Mouse (Mus musculus) CH12.LX (cell line): ENCODE data around the gene Papola. TPM values are rescaled to one million over a fixed set of nuclear protein-coding genes. Genes with fewer than 3 reads are reported as not detected.

ENCODE experiments used
- DNase-seq: peaks from one replicate; pipeline ENCODE4 v3.0.0-alpha.2; 2013; ENCODE audit errors: extremely low read depth
- H3K27ac ChIP-seq: 2 replicates; pipeline ENCODE4 v1.5.1; 2012; ENCODE audit warnings: low read depth, mild to moderate bottlenecking, control low read depth, moderate library complexity; ENCODE audit not compliant: insufficient read depth
- H3K27me3 ChIP-seq: replicated peaks from 2 replicates; pipeline ENCODE3; 2012; ENCODE audit warnings: inconsistent platforms
- H3K36me3 ChIP-seq, 2 experiments: replicated peaks in 1 of 2; 2 replicates each; pipeline versions ENCODE3 to v1.6.1; 2012; ENCODE audit warnings: inconsistent platforms in 1 of 2, low read length in 1 of 2, mild to moderate bottlenecking in 1 of 2, mixed read lengths in 1 of 2, moderate library complexity in 1 of 2; ENCODE audit not compliant: control insufficient read depth in 1 of 2, insufficient read depth in 1 of 2
- H3K4me1 ChIP-seq, 2 experiments: 2 replicates each; pipeline ENCODE4 v1.6.1; 2012; ENCODE audit warnings: inconsistent platforms in 1 of 2, moderate library complexity in 1 of 2; ENCODE audit not compliant: insufficient read depth in 2 of 2, control insufficient read depth in 1 of 2
- H3K4me2 ChIP-seq: 2 replicates; pipeline ENCODE4 v1.6.1; 2012; ENCODE audit warnings: low read depth, mild to moderate bottlenecking, control low read depth; ENCODE audit not compliant: poor library complexity, insufficient read depth, severe bottlenecking
- H3K4me3 ChIP-seq, 3 experiments: fragments of 150-350 bp in 1 of 3; sonication (generic) in 1 of 3; replicated peaks in 1 of 3; 2 replicates each; pipeline versions ENCODE3 to v1.5.1; 2011 to 2012; ENCODE audit warnings: low read depth in 2 of 3, low read length in 2 of 3, mild to moderate bottlenecking in 2 of 3, moderate library complexity in 2 of 3, control low read depth in 1 of 3, improper control_type of control experiment in 1 of 3, inconsistent platforms in 1 of 3, mixed read lengths in 1 of 3; ENCODE audit not compliant: poor library complexity in 1 of 3
- H3K79me2 ChIP-seq: replicated peaks from 2 replicates; pipeline ENCODE4 v1.6.1; 2012; ENCODE audit warnings: mild to moderate bottlenecking, moderate library complexity; ENCODE audit not compliant: control insufficient read depth, poor library complexity, insufficient read depth, severe bottlenecking; ENCODE audit errors: extremely low read depth
- H3K9ac ChIP-seq: 2 replicates; pipeline ENCODE4 v1.6.1; 2012; ENCODE audit warnings: low read depth, mild to moderate bottlenecking, control low read depth, moderate library complexity; ENCODE audit not compliant: insufficient read depth
- H3K9me3 ChIP-seq: replicated peaks from 2 replicates; pipeline ENCODE3; 2012; ENCODE audit warnings: low read length, inconsistent platforms, mixed read lengths
- CHD1 ChIP-seq: IDR thresholded peaks from 2 replicates; pipeline ENCODE4 v1.6.1; 2012; ENCODE audit warnings: low read depth, low read length, improper control_type of control experiment, inconsistent platforms
- CTCF ChIP-seq, 2 experiments: IDR thresholded peaks in 1 of 2; conservative IDR thresholded peaks in 1 of 2; 2 replicates each; pipeline ENCODE4 v1.5.1; 2011 to 2012; ENCODE audit warnings: low read depth in 2 of 2, low read length in 2 of 2, improper control_type of control experiment in 1 of 2, inconsistent platforms in 1 of 2, mild to moderate bottlenecking in 1 of 2, moderate library complexity in 1 of 2
- NELFE ChIP-seq: IDR thresholded peaks from 2 replicates; pipeline ENCODE4 v1.6.1; 2011; ENCODE audit warnings: low read depth, low read length, improper control_type of control experiment
- RAD21 ChIP-seq: IDR thresholded peaks from 2 replicates; pipeline ENCODE4 v1.6.1; 2011; ENCODE audit warnings: low read depth, mild to moderate bottlenecking, low read length, improper control_type of control experiment, moderate library complexity
- SIN3A ChIP-seq: IDR thresholded peaks from 2 replicates; pipeline ENCODE4 v1.6.1; 2012; ENCODE audit warnings: low read length, improper control_type of control experiment, inconsistent platforms
- SMC3 ChIP-seq: IDR thresholded peaks from 2 replicates; pipeline ENCODE4 v1.6.1; 2011; ENCODE audit warnings: low read depth, low read length, improper control_type of control experiment
- TBP ChIP-seq: conservative IDR thresholded peaks from 2 replicates; pipeline ENCODE4 v1.6.1; 2011; ENCODE audit warnings: low read depth, low read length, improper control_type of control experiment
- TCF12 ChIP-seq: IDR thresholded peaks from 2 replicates; pipeline ENCODE4 v1.6.1; 2014; ENCODE audit warnings: low read depth, mild to moderate bottlenecking, inconsistent platforms, low read length, improper control_type of control experiment
- UBTF ChIP-seq: IDR thresholded peaks from 2 replicates; pipeline ENCODE4 v1.6.1; 2012; ENCODE audit warnings: low read depth, mild to moderate bottlenecking, inconsistent platforms, low read length, improper control_type of control experiment, moderate library complexity
- dilution Hi-C: fragments of 300-500 bp; cut with MboI; formaldehyde crosslinking; loops from 2 replicates; pipeline ENCODE4 v1.14.3; 2020; ENCODE audit warnings: low sequenced_read_pairs; ENCODE audit not compliant: extremely low pct_unique_long_range_greater_than_20kb, extremely low pct_ligation_motif_present
- in situ Hi-C: fragments of 300-500 bp; cut with MboI; formaldehyde crosslinking; loops from 3 replicates; pipeline ENCODE4 v1.14.3; 2019; ENCODE audit warnings: low sequenced_read_pairs, low pct_ligation_motif_present, low pct_unique_long_range_greater_than_20kb, mixed read lengths
- polyA plus RNA-seq: library from polyadenylated mRNA; unstranded; fragments of >175 nt; gene quantifications from 2 replicates; pipeline ENCODE4 v1.2.1, GENCODE M21; 2012; ENCODE audit warnings: low read depth; ENCODE audit not compliant: insufficient read length
- total RNA-seq, 2 experiments: library from RNA; depleted of rRNA; stranded (reverse); fragments of 300-350 nt in 1 of 2; fragments of >200 nt in 1 of 2; gene quantifications; 2 replicates each; pipeline ENCODE4 v1.2.3; 2012 to 2014

Papola gene
- total and polyA plus RNA-seq, 3 experiments: 100.0 to 150 (median 111) TPM

DNA sequence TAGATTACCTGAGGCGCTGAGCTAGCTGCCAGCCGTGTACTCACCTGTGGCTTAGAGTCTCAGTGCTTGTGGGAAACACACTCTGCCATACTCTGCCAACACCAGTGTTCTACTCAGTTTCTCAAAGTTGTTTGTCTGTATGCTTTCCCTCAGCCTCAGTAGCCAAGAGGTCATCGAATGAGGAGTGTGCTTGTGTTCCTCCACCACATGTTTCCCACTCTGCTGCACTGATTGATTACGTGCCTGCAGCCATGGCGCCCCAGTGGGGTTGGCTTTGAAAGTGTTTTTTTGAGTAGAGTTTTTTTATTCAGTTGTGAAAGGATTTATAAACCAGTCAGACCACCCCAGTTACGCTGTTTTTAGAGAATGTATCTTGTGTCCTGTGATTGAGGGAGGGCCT lies 51.1 kb downstream of the Papola start:
- Histone ChIP-seq H3K4me2 (no peak overlapping the region), H3K36me3 (peaks cover 57 to 91% of the 10 kb centered on the region in 2 experiments)
- TF ChIP-seq SMC3 (no peak), NELFE (no peak), TCF12 (no peak), CHD1 (no peak), SIN3A (no peak)
- TF ChIP-seq, all 38 proteins: peak for 0
- H3K9me3 ChIP-seq: no peaks in the 10 kb centered on the region
- no peaks in the 10 kb centered on the region for H3K4me1 ChIP-seq
- in situ Hi-C loops (no loop called here), dilution Hi-C loops (no loop called here)
- no peak for DNase-seq
- peaks cover 5% of the 10 kb centered on the region; the same call in 1 of the 2 replicates for H3K79me2 ChIP-seq
- H3K27me3 ChIP-seq: no peaks in the 10 kb centered on the region
- H3K9ac ChIP-seq: no peak overlapping the region
- H3K27ac ChIP-seq: no peak overlapping the region
- H3K4me3 ChIP-seq: no peak overlapping the region

DNA sequence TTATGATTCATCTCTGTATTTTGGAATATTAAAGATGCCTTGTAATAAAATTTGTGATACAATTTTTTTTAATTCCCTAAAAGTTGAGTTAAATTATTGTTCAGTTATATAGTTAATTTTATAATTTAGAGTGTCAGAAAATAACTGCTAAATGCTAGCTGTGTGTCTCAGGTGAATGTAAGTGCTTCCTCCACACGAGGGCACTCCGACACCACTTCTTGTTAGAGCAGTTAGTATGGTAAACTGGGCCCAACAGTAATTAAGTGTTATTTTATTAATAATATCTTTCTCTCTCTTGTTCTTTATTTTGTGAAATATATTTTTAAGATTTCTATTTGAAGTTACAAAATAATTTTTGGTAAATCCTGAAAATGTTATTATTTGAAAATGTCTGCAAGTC lies 51.7 kb downstream of the Papola start:
- no peaks in the 10 kb centered on the region for H3K27me3 ChIP-seq
- no peak overlapping the region for H3K4me3 ChIP-seq
- dilution Hi-C loops: no loop called here
- peaks cover 2% of the 10 kb centered on the region; the same call in 1 of the 2 replicates for H3K79me2 ChIP-seq
- H3K4me2 ChIP-seq: no peak overlapping the region
- in situ Hi-C loops: no loop called here
- H3K4me1 ChIP-seq: no peaks in the 10 kb centered on the region
- DNase-seq: peak; percentile 33
- H3K9ac ChIP-seq: no peak overlapping the region
- peaks cover 57 to 90% of the 10 kb centered on the region in 2 experiments for H3K36me3 ChIP-seq
- H3K9me3 ChIP-seq: no peaks in the 10 kb centered on the region
- TF ChIP-seq UBTF (no peak), CHD1 (no peak), CTCF (conservative IDR thresholded peaks at IDR 0.05 in 1 of 2, IDR thresholded peaks at IDR 0.05 in 1 of 2; ENCODE audit: low read depth in 2 of 2, low read length in 2 of 2) (peak in 1 of 2 experiments; percentile 59; a peak in 2 of 4 replicates), RAD21 (no peak; the same call in 1 of the 2 replicates)
- H3K27ac ChIP-seq: no peak overlapping the region

GRCm38 (mm10) chr12:105839096-105839495 lies 54.6 kb downstream of the Papola start:
- H3K9me3 ChIP-seq: no peaks in the 10 kb centered on the region
- H3K9ac ChIP-seq: no peak overlapping the region
- dilution Hi-C loops (no loop called here), in situ Hi-C loops (no loop called here)
- H3K27ac ChIP-seq: no peak overlapping the region
- no peaks in the 10 kb centered on the region for H3K4me1 ChIP-seq
- H3K36me3 ChIP-seq: peaks cover 46 to 89% of the 10 kb centered on the region in 2 experiments
- H3K4me2 ChIP-seq: no peak overlapping the region
- no peak overlapping the region for H3K4me3 ChIP-seq
- H3K27me3 ChIP-seq: no peaks in the 10 kb centered on the region
- DNase-seq: peak; percentile 30
- TF ChIP-seq RAD21: peak; percentile 35
- TF ChIP-seq CTCF (conservative IDR thresholded peaks at IDR 0.05 in 1 of 2, IDR thresholded peaks at IDR 0.05 in 1 of 2; ENCODE audit: low read depth in 2 of 2, low read length in 2 of 2): peak in 1 of 2 experiments; percentile 55; a peak in 2 of 4 replicates
- TF ChIP-seq TBP: no peak
- H3K79me2 ChIP-seq: peaks cover 2% of the 10 kb centered on the region; the same call in 1 of the 2 replicates
